Mouse (Mus musculus) neural tube, embryonic 13.5 days (tissue): ENCODE results near the gene Stxbp2. TPM values are rescaled to one million over a fixed set of nuclear protein-coding genes. Genes with fewer than 3 reads are reported as not detected.

ENCODE experiments used
- polyA plus RNA-seq: library from polyadenylated mRNA; unstranded; fragments of >200 nt; fragmentation: Nextera tagmentation; extraction: Ambion mirVana; gene quantifications from 2 replicates; pipeline ENCODE4 v1.2.1, GENCODE M21; 2015

The Stxbp2 gene
- polyA plus RNA-seq, 1 experiment from 2014 or later: 29.9 TPM

Other genes with a start within 250 kb of the Stxbp2 start
- 9.2 and 11.0 TPM in 2 replicates for gene Arhgef18, start 237.9 kb upstream of the Stxbp2 start, polyA plus RNA-seq
- 3.1 and 3.2 TPM in 2 replicates for gene Pex11g, start 163.3 kb upstream of the Stxbp2 start, polyA plus RNA-seq
- 0.17 TPM in 1 of 2 replicates, not detected in the other for gene Tex45, start 160.1 kb upstream of the Stxbp2 start, polyA plus RNA-seq
- 76.4 and 77.7 TPM in 2 replicates for gene Zfp358, start 137.8 kb upstream of the Stxbp2 start, polyA plus RNA-seq
- 88.6 and 91.9 TPM in 2 replicates for gene Mcoln1, start 130.5 kb upstream of the Stxbp2 start, polyA plus RNA-seq
- gene Pnpla6, start 115.6 kb upstream of the Stxbp2 start, polyA plus RNA-seq: 35.7 and 36.7 TPM in 2 replicates
- 0.50 and 0.77 TPM in 2 replicates for gene C330021F23Rik, start 63.0 kb upstream of the Stxbp2 start, polyA plus RNA-seq
- 34.0 and 38.9 TPM in 2 replicates for gene Camsap3, start 43.7 kb upstream of the Stxbp2 start, polyA plus RNA-seq
- gene Xab2, start 9.6 kb upstream of the Stxbp2 start, polyA plus RNA-seq: 52.8 and 54.7 TPM in 2 replicates
- gene Pet100, start 9.4 kb upstream of the Stxbp2 start, polyA plus RNA-seq: 111 and 122 TPM in 2 replicates
- 0.58 TPM in 1 of 2 replicates, not detected in the other for gene Pcp2, start 5.4 kb upstream of the Stxbp2 start, polyA plus RNA-seq
- 0.22 and 0.59 TPM in 2 replicates for gene Retn, start 24.8 kb downstream of the Stxbp2 start, polyA plus RNA-seq
- gene Mcemp1, start 34.8 kb downstream of the Stxbp2 start, polyA plus RNA-seq: 0.25 TPM in 1 of 2 replicates, not detected in the other
- 12.7 and 17.8 TPM in 2 replicates for gene Fcor, start 41.4 kb downstream of the Stxbp2 start, polyA plus RNA-seq
- gene Trappc5, start 45.3 kb downstream of the Stxbp2 start, polyA plus RNA-seq: 52.9 and 53.3 TPM in 2 replicates
- gene Fcer2a, start 63.2 kb downstream of the Stxbp2 start, polyA plus RNA-seq: 0.20 and 0.39 TPM in 2 replicates
- not detected in 2 replicates for gene Clec4g, start 89.7 kb downstream of the Stxbp2 start, polyA plus RNA-seq
- not detected in 2 replicates for gene Cd209a, start 118.0 kb downstream of the Stxbp2 start, polyA plus RNA-seq
- not detected in 2 replicates for gene Cd209e, start 223.4 kb downstream of the Stxbp2 start, polyA plus RNA-seq
- gene Cd209d, start 247.6 kb downstream of the Stxbp2 start, polyA plus RNA-seq: not detected in 2 replicates